Mouse (Mus musculus) CH12F3 (cell line): ENCODE measurements around the gene Celsr1.

Experiments used
- in situ Hi-C: fragments of 300-500 bp; cut with MboI; formaldehyde crosslinking; loops from 2 replicates; pipeline ENCODE4 v1.14.3; 2020; ENCODE audit warnings: low sequenced_read_pairs

Gene Celsr1

DNA sequence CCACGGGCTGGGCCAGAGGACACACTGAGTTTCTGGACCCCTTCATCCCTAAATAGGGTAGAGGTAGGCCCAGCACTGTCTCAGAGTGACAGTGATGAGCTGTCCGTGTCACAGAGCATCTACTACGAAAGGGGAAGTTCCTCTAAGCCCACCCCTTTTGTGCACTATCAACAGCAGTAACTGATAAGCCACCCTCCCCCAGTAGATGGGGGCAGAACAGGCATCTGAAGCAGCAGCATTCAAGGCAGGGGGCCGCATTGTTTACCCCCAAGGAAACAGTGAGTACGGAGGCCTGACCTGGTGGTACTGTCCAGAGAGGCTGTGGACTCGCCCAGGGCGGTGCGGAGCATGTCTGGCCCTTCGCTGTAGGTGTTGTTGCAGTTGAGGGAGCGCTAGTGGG is 131.1 kb downstream of the Celsr1 start:
- in situ Hi-C loops = no loop called here

DNA sequence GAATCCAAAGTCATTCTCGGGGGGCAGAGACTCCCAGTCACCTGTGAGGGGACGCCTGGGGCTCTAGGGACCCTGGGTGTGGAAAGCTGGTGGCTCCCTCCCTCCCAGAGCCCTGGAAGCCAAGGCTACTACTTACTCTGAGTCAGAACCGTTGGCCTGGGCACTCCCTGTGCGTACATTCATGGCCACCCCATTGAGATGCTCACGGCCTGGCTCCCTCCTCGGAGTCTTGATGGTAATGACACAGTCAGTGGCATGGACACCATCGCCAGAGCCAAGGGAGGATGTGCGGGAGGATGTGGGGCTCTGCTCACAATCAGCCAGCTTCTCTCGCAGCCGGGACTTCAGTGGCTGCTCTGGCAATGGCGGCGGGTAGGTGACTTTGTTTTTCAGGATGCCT is 132.8 kb downstream of the Celsr1 start:
- in situ Hi-C loops = no loop called here

DNA sequence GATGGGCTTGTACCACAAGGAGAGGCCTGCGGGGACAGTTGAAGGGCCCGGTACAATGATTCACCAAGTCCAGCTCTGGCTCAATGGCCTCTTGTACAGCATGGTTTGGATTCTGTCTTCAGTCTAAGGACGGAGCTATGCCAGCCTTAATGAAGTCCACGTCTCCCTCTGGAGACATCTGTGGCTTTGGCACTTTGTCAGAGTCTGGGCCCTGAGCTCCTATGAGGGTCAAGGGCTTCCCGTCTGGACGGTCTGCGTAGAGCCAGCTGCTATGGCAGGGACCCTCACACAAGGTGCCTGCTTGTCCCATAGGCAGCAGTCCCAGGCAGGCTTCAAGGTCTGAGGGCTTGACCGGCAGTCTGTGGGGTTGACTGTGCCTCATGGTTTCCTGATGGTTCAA is 133.3 kb downstream of the Celsr1 start:
- in situ Hi-C loops = no loop called here

DNA sequence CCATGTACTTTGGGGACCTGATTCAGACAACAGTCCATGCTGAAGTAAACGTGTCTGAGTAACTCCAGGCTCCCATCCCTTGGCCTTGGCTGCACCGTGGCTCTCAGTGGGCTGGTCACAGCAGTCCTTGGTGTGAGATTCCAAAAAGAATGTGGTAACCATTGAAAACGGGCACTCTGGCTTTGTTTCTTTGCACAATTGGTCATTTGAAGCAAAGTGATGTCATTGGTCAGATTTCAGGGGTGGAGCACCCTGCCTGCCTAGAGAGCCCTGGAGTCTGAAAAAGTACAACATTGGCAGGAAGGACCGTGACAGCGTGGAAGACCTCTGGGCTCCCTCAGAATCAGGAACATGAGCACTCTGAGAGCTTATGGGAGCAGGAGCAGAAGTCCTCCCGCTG is 134.2 kb downstream of the Celsr1 start:
- in situ Hi-C loops = no loop called here

- in situ Hi-C loops = no loop called here
These were observed 136.5 kb downstream of the Celsr1 start for GRCm38 (mm10) chr15:85897113-85897512.

DNA sequence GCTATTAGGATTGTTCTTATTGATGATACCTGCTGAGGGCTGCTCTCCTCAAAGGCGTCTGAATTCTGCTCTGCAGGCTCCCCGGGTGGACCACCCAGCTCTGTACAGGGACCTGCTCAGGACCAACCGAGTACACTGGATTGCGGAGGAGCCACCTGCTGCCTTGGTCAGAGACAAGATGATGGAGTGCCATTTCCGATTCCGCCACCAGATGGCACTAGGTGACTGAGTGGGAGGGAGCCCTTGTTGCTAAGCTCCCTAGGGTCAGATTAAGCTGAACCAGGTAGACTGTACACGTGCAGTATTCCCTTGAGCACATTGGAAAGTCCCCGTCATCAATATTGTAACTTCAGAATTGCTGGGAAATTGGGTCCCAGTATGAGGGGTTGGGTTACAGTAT is 137.3 kb downstream of the Celsr1 start:
- in situ Hi-C loops = no loop called here

DNA sequence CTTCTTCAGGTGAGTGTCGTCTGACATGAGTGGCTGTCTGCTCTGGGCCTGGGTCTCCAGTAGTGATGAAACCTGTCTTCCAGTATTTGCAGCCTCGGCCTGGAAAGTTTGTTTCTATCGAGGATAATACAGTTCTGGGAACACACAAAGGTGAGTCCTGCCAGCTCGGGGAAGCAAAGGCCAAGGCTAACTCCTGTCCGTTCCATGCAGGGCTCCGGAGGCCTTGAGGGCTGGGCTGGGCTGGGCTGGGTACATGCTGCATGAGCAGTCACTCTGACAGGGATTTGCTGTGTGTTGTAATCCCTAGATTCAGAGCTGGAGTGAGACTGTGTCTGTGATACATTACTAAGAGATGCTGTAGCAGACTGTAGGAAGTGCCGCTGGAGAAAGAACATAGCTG is 139.7 kb downstream of the Celsr1 start:
- in situ Hi-C loops = no loop called here

DNA sequence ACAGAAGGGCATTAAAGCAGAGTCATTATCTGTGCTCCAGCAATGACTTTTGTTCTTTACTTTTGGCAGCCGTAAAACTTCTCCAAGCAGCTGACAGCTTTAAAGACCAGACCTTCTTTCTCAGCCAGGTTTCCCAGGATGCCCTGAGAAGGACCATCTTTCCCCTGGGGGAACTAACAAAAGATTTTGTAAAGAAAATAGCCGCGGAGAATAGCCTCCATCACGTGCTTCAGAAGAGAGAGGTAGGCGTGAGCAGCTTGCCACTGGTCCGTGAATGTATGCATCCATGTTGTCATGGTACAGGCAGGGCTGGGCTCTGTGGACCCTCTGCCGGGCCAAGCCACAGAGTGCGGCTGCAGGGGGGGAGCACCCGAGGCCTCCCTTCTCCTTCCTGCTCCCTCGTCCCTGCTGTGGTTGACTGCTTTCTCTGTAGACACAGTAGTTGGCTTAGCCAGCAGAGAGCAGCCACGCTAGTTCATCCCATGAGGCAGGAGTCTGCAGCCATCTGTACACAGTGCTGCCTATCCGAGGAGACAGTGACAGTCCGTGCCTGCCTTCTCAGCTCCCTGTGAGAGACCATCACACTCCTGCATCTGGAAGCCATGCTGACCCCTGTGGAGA is 141.0 kb downstream of the Celsr1 start:
- in situ Hi-C loops = no loop called here

GRCm38 (mm10) chr15:85891971-85892370 is 141.6 kb downstream of the Celsr1 start:
- in situ Hi-C loops = no loop called here

- in situ Hi-C loops = no loop called here
These were observed 144.3 kb downstream of the Celsr1 start for GRCm38 (mm10) chr15:85889235-85889634.

GRCm38 (mm10) chr15:85885606-85886005 is 148.0 kb downstream of the Celsr1 start:
- in situ Hi-C loops = no loop called here

DNA sequence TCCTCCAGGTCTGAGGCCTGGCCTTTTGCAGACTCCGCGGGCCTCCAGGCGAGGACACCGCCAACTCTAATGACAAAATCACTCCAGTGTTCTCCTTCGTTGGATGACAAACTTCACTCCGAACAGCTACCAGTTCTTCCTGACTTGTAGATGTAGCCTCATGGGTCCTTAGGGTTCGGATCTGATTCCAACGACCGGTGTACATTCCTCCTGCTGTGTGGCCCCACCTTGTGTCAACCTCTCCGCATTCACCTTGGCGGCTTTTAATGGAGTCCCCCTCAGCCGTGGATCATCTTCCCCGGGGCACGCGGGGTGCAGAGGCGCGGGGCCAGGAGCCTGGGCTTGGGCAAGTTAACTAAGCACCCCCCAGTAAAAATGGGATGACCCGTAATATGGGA is 154.1 kb downstream of the Celsr1 start:
- in situ Hi-C loops = no loop called here

GRCm38 (mm10) chr15:85878848-85879497 is 154.6 kb downstream of the Celsr1 start, which contains the start of gene Trmu:
Trmu (plus strand) TSS chr15:85879312.
- in situ Hi-C loops = no loop called here

DNA sequence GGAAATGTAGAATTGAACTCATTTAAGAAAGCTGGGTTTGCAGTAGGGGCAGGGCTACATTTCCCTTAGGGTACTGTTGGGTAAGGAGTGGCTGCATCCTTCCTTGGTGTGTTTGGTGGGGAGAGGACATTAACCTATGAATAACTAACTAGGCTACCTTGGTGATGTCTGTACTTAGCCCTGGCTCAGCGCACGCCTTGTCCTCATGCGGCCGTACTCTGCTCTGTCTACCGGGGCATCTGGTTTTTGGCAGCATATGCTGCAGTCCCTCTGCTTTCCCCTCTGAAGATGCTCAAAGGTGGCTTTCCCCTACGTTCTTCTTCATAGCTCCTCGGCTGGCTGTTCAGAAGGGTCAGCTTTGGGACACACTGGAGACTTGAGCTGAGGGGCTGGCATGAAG is 156.2 kb downstream of the Celsr1 start:
- in situ Hi-C loops = no loop called here

- in situ Hi-C loops = loop anchor here (25.0 kb wide), 1 partner anchor 255 kb away; no protein-coding TSS in a partner anchor
These were observed 165.9 kb downstream of the Celsr1 start for GRCm38 (mm10) chr15:85867696-85868095.

DNA sequence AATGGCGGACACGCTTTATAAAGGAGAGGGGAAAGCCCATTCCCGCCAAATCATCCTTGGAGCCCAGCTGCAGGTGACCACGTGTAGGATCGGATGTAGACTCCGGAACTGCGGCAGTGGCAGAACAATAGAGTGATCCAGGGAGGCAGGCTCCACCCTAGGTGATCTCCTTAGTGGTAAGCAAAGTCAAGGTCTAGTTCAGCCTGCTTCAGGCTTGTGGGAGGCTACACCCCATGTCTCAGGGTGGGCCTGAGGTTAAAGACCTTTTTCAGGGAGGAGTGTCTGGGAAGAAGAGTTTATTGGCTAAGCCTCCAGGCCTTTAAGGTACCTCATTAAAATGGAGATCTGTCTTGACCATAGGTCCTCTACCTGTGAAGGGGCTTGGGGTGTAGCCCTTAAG is 167.7 kb downstream of the Celsr1 start:
- in situ Hi-C loops = loop anchor here (25.0 kb wide), 1 partner anchor 254 kb away; no protein-coding TSS in a partner anchor

- in situ Hi-C loops = loop anchor here (5.0 to 25.0 kb wide), 2 partner anchors 142 to 247 kb away; no protein-coding TSS in a partner anchor
These were observed 174.0 kb downstream of the Celsr1 start, which contains the start of gene Gtse1 for GRCm38 (mm10) chr15:85859490-85860031. Gtse1 (plus strand) TSS chr15:85859745.

DNA sequence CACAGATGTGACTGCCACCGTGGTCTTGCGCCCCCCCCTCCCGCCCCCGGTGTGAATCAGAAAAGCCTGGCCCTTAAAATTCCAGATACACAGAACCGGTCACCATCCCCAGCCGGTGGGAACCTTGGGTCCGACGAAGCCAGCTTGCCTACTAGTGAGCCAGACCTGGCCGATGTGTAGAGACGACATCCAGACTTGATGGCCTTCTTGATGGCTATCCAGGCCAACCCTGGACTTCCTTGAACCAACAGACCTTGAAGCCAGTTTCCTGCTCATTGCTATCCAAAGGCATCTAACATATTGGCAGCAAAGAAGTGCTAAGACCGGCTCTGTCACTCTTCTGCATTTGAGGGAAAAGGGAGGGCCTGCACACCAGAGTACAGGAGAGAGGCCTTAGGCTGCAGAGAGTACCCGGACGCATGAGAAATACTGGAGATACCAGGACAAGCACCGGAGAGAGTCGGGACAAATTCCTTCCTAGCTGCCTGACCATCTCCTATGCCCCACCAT is 174.5 kb downstream of the Celsr1 start:
- in situ Hi-C loops = loop anchor here (25.0 kb wide), 1 partner anchor 247 kb away; no protein-coding TSS in a partner anchor

DNA sequence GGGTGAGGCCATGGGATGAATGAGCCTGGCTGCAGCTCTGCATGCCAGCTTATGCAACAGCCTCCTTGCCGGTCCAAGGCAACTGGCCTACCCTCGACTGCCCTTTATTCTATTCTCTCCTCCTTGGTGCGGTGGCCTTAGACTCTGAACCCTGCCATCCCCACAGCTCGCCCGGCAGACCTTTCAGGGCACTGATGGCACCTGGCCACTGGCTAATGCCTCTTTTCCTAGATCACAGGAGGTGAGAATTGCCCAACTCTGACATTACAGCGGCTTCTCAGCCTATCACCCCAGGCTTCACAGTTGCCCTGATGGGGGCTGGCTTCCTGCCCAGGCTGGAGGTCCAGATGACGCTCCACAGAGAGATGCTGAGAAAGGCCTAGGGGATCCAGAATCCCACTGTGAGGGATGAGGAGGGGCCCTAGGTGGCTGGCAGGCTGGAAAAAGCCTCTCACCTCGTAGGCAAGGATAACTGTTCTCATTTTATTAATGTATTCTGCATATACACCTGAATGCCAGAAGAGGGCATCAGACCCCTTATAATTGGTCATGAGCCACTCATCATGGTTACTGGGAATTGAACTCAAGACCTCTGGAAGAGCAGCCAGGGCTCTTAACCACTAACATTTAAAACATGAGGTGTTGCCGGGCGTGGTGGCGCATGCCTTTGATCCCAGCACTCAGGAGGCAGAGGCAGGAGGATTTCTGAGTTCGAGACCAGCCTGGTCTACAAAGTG is 181.8 kb downstream of the Celsr1 start:
- in situ Hi-C loops = loop anchor here (25.0 kb wide), 1 partner anchor 240 kb away; no protein-coding TSS in a partner anchor
